Mouse (Mus musculus): ENCODE measurements around the gene Ascl1.
A peak's percentile ranks its signal among the peaks of the same experiment; 100 is the strongest.

The Ascl1 gene

DNA sequence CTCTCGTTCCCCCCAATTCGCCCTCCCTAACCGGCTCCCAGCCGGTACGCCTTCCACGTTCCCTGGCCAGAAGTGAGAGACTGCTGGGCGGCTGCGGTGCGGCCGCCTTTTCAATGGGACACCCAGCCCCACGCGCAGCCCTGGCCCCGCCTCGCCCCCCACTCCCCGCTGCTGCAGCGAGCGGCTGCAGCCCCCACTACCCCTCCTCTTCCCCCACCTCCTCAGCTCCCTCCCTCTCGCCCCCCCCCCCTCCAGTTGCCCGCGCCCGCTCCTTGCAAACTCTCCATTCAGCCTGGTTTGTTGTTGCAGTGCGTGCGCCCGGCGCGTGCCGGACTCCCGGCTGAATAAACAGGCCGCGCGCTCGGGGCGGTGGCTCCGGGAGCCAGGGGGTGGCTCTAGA is at the start of gene Ascl1:
Gene Ascl1 (minus strand): TSS at position 85 of the 400 bp plus-strand sequence.
- no peak for DNase-seq

DNA sequence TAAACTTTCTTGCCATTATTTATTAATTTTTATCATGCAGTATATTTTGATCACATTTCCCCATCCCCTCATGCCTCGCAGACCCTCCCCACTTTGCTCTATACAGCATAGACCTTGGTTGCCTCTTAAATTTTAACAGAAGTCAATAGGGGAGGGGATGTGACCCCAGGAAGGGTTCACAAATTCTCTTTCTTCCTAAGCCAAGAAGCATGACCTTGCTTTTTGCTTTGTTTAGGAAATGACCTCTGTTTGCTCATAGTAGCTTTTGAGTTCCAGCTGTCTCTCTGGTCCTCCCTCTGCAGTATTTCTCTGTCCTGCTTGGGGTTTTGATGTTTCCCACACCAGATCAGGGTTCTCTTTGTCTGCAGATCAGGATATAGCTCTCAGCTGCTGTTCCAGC is 40.7 kb upstream of the Ascl1 start:
- DNase-seq = no peak

DNA sequence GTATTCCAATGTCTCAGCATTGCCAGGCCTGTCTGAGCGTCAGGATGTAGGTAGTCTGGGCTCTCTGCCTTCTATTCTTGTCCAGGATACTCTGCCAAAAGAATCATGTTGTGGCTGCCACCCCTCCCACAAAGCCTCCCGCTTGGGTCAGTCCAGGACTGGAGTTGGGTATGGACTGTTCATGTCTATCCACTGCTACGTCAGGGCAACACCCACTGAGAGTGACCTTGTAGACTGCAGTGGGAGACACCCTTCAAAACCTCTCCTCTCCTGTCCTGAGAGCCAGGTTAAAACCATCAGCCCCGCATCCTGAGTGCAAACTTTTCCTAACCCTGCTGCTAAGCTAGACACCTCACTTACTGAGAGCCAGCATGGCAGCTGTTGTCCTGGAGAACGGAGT is 28.2 kb upstream of the Ascl1 start, which contains the start of gene Pah:
Gene Pah (plus strand): TSS at position 150 of the 400 bp plus-strand sequence.
- no peak for DNase-seq

DNA sequence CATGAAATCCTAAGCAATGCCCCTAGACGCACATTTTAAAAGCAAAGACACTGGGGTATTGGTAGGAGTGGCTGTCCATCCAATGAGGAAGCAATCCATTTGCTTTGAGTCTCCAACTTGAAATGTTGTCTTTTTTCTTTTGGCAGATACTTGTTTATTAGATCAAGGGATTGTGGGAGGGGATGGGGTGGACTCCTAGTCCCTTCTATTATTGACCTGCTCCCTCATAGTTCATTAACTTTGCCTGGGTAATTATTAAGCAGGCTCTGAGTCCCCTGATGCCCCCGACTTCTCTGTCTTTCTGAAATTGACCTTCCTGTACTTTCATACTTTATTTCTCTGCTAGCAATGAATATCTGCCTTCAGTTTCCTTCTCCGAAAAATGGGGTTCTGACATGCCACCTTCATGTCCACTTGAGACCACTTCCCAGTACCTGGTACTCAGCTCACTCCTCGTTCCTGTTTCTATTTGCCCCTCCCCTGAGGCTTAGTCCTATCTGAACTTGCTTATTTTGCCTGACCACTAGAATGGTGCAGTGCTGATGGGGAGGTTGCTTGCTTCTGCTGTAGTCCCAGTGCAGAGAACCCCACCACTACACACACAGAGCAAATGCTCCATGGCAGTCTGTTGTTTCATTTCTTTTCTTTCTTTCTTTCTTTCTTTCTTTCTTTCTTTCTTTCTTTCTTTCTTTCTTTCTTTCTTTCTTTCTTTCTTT is 27.1 kb upstream of the Ascl1 start:
- DNase-seq = no peak

DNA sequence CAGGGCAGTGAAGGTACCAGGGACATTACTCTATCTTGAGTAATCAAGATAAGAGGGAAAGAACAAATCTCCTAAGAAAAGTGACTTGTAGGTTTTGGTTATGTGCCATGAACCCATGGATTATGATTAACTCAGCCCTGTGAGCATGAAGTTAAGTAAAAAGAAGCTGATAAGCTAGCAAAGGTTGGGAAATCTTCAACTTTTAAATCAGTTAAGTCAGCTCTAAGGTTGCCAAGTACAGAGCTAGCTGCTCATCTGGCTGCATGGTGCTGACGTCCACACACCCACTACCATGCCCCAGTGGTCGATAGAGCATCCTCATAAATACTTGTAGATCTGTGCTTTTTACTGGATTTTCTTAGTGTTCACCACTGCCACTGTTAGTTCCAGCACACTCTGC is 25.1 kb upstream of the Ascl1 start:
- DNase-seq = no peak

DNA sequence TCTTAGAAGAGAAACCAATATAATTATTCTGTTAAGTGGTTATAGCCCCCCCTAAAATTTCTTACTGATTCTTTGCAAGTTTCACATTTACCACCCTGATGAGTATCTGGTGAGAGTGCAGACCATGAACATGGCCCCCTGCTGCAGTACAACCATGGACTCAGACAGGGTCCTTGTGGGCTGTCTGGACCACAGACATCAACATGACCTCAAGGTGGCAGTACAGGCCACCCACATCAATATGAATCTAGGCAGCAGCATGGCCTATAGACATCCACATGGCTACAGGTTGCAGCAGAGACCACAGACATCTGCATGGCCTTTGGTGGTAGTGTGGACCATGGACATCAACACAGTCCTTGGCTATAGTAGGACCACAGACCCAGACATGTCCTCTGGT is 19.6 kb upstream of the Ascl1 start:
- no peak for DNase-seq

DNA sequence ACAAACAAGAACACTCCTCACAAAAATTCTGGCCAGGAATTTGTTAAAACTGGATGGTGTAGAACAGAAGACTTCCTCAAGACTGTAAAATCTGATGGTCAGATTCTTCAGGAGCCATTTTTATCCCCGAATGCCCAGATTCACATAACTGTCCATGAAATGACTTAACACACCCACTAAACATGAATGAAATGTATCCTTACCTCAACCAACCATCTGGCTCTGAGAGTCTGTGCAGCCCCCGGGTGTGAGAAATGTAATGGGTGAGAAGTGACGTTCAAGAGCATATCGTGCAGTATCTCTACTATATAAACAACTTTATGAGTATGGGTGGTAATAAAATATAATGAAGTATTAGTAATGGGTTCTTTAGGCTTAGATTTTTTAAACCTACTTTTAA is 15.1 kb upstream of the Ascl1 start:
- DNase-seq = no peak

DNA sequence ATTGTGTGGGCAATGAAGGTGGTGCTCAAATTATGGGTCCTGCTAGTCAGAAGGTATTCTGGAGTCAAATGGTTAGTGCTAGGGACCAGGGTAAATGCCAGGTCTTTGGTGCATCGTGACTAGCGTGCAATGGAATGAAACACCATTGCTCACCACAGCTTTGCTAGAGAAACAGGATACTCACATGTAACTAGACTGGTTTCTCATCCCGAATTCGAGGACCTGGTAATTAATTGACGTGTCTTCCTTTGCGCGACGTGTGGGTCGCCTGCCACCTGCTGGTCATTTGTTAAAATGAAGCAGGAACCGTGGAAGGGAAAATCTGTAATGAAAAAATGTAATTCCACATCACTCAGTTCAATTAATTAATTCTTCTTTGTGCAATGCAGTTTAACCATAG is 10.5 kb upstream of the Ascl1 start:
- peak in 1 of 2 experiments; percentile 45 for DNase-seq

DNA sequence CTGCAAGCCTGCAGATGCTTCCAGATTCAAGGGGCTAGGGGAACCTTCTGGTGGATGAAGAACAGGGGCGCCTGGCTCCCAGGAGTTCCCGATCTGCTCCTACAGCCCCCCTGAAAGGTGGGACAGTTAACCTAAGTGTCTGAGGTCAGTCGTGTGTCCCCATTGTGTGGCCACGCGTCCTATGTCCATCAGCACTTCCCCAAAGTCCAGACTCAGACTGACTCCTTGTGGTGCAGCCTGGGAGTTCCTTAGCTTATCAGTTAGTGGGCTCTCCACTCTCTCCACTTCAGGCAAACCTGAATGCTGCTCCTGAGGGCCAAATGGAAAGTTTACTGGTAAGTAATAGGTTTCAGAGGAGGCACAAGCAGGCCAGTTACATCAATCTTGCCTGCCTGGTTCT is 8.8 kb upstream of the Ascl1 start:
- no peak for DNase-seq

DNA sequence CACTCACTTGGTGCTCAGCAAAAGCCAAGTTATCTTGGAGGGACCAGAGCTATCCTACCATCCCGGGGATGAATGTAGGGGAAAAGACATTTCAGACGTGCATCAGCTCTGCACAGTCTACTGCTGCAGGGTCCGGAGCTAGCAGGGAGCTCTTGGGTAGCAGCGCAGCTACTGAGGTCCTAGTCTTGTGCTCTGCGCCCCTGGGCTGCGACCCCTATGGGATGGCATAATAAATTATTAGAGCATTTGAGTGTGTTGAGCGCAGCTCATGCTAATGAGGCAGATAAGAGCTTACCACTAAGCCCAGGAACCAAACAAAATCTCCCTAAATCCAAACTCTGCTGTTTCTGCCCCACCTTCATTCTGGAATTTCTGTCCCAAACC is 8.2 kb upstream of the Ascl1 start:
- no peak for DNase-seq

DNA sequence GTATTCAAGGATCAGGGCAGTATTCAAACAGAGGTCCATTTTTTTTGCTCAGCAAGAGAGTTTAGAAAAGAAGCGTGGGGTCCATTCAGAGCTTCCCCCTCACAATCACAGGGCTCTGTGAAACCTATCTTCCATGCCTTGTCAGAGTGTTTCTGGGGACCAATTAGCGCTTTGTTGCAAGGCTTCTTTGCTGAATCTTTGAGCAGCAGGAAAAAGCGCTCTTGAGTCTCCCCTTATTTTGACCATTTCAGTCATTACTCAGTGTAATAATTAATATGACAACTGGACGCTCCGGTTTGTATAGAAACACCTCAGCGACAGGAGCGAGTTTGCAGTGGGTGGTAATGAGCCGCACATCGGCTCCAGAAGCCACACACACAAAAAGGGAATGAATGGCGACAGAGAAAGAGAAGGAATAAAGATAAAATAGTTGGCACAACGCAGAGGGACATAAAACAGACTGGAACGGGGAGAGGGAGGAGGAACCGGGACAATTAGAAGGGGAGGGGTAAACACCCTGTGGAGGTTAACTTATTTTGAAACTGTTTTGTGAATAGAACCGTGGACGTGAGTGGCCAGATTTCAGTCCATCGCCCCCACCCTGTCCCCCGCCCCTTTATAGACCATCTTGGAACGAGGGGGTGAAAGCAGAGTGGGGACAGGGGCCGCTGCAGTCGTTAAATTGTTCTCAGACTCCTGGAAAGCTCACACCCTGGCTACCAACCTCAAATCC is 7.6 kb upstream of the Ascl1 start:
- no peak for DNase-seq

DNA sequence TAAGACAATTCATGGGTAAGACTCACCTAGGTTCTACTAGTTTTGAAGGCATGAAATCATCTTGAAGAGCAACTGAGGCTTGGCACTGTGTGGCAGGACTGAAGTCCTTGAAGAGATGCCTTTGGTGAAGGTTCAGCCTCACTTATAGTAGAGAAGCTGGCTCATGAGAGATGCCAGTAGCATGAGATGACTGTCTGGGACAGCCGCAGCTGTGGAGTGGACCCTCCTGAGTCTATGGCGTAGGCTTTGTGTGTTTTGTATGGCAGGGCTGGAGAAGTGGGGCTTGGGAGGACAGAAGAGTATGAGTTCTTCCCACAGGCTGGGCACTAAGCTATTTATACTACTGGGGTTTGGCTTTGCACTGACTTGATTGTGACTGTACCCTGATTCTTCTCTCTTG is 3.6 kb upstream of the Ascl1 start:
- DNase-seq = no peak

DNA sequence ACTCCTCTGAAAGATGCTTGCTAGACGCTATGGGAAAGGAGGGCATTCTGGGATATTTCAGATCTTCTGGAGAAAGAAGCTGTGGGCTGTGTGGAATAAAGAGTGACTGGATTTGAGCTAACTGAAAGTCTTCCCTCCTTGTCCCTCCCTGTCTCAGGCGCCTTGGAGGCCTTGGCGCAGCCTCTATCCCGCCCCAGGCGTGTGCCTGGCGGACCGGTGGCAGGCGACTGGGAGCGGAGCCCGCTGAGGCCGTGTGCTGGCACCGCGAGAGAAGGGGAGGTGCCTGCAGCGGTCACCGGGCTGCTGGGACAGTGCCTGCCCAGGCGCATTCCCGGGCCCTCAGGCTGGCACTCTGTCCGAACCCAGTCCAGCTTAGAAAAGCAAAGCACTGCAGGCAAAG is 1.1 kb upstream of the Ascl1 start:
- peak in 1 of 2 experiments; percentile 41 for DNase-seq

DNA sequence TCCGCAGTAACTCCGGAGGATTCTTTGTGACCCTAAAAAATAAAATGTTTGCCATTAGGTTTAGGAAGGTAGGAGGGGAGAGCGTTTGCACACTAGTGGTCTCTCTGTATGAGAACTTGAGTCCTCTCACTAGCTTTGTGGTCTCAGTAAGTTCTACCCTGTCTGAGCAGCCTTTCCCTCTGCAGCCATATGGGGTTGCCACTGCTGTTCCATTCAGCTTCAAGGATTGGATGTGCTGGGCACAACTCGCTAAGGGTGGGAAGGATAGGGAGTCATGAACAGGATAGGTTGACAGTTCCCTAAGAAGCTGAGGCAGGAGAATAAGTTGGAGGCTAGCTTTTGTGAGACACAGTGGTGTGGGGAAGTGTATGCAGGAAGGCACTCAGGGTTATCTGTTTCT is 716 bp upstream of the Ascl1 start:
- no peak for DNase-seq

DNA sequence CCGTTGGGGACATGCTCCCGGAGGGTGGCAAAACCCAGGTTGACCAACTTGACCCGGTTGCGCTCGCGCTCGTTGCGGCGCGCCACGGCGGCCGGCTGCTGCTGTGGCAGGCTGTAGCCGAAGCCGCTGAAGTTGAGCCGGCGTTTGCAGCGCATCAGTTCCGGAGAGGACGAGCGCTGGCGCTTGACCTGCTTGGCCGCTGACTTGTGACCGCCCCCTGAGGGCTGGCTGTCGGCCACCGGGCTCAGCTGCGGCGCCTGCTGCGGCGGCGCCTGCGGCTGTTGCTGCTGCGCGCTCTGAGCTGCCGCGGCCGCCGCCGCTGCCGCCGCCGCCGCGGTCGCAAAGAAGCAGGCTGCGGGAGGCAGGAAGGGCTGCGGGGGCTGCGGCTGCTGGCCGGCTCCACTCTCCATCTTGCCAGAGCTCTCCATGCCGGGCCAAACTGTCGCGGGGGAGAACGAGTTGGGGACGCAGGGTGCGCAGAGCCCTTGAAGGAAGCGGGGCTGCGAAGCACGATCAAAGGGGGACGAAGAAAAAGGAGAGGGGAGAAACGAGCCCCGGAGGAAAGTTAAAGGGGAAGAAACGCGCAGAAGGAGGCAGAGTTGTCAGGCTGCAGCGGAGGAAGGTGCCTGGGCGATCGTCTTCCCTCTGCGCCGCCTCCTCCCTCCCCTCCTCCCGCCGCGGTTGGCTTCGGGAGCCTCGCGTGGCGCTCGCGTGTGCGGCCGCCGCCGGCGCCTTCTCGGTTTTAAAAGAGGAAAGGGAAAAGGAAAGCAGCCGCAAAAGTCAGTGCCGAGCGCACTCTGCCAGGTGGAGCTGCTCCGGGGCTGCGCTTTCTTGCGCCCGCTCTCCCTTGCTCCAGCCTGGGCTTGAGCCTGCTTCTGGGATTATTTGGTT is 554 bp downstream of the Ascl1 start:
- peak; percentile 43 to 73 for DNase-seq

DNA sequence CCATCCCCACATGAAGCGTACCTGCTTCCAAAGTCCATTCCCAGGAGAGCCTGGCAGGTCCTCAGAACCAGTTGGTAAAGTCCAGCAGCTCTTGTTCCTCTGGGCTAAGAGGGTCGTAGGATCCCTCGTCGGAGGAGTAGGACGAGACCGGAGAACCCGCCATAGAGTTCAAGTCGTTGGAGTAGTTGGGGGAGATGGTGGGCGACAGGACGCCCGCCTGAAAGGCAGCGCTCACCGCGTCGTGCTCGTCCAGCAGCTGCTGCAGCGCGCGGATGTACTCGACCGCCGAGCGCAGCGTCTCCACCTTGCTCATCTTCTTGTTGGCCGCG is 1.2 kb downstream of the Ascl1 start:
- no peak for DNase-seq

DNA sequence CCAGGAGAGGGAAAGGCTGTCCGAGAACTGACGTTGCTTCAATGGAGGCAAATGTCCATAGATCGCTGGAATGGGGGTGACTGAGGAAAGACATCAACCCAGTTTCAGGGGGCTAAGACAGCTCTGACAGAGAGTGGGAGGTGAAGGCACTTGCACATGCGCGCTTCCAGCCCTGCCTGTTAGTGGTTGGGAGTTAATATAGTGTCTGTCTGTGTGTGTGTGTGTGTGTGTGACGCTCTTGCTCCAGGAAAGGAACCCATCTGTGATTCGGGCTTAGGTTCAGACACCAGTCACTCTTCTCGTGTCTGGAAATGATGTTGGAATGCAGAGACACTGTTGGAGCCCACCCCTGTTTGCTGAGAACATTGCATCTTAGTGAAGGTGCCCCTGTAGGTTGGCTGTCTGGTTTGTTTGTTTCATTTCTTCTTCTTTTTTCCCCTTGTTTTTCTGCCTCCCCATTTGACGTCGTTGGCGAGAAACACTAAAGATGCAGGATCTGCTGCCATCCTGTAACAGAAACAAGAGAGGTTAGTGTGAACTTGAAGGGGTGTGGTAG is 1.9 kb downstream of the Ascl1 start:
- no peak for DNase-seq

DNA sequence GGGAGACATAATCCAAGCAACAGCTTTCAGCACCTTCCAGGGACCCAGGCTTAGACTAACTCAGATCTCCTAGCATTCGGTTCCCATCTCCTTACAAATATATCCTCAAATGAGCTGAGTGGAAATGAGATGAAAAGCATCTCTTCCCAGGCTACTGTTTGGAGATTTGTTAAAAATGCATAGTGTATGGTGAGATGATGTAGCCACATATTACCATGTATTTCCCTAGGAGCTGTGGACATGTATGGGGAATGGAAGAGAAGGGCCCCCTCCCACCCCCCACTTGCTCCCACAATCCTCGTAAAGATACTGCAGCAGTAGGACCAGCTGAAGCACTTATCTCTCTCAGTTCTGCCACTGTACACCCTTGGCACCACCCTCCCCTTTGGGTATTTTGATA is 3.1 kb downstream of the Ascl1 start:
- no peak for DNase-seq

DNA sequence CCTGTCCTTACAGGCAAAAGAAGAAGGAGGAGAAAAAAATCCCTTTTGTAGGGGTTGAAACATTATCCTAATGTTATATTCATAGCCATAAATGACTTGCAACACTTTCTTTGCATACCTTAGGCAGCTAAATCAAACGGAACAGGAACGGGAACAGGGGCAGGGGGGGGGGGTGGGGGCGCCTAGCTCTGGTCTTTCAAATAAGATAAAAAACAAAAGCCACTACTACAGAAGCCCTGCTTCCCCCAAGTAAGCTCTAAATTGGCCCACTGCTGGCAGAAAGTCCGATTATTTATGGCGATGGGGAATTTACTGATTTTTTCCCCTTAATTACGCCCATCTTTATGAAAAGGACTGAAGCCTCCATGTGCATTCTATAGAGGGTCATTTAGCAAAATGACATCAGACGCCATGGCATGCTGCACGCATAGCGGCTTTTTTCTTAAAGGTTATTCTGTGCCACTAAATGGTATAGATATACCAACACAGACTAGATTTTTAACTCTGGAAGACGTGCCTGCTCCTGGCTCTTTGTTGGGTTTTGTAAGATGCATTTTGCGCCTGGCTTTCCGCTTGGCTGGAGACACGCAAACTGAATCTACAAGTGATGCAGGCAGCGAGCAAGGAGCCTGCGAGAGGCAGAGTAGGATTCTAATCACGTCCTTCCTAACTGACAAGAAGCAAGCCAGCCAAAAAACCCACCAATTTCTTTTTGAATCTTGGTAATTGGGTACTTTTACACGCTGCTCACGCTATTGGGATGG is 4.0 kb downstream of the Ascl1 start:
- DNase-seq = no peak

DNA sequence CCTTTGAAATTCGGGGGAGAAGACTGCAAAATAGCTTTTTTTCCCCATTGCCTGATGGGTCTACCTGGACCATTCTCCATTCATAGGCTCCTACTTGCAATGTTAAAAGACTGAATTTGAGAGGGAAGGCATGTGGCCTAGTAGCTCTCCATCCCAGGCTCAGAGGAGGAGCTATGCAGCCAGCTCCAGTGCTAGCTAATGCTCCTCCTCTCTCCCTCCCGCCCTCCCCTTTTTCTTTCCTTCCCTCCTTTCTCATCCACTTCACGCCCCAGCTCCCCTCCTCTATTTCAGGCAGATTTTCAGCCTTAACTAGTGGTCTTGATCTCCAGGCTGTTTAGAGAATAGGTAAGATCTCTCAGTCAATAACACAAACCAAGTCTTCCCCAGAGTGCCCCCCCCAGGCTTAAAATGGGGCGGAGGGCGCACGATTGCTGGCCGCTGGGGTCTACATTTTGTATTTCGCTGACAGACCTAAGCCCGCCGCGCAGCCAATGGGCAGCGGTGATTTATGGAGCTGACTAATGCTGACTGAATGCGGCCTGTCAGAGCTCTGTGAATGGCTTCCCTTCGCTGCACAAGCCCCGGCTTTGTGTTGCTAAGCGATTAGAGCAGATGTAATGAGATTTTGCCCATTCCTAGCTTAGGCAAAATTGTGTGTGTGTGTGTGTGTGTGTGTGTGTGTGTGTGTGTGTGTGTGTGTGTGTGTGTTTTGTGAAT is 4.9 kb downstream of the Ascl1 start:
- DNase-seq = no peak

DNA sequence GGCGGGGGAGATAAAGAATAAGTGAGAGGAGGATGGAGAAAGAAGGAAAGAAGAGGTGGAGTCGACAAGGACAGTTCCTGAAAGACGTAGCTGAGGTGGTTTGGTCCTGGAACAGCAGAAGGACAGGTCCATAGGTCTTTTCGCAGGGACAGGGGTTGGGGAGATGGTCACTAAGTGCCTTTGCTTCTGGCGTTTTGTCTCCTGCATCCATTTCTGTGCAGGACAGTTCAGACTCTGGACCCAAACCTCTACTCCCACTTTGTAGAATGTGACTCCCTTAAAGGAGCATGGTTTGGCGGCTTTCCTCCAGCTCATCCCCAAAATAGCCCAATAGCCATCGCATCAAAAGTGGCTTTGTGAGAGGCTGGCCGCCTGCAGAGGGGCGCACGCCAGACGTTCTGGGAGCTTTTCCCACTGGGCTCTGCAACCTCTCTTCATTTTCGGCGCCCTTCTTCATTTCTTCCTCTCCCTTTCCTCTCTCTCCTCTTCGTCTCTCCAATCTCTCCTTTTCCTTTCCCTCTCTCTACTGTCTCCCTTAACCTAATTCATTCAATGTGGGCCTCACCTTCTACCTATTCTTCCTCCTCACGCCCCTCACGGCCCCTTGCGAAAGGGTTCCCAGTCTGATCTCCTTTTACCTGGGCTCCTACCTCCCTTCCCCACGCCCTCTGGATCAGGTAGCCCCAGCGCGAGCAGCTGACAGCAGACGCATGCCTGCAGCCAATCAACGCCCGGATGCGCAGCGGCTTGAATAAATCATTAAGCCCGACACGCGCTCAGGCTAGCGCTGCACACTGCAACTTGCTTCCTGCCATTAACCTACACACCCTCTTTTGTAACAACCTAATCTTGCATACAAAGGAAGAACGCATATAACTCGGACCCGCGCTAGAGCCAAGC is 7.5 kb downstream of the Ascl1 start:
- no peak for DNase-seq

Data from lung, postnatal 4 days (tissue).